Mouse (Mus musculus) heart, postnatal 25 days (tissue): ENCODE results near the gene Proca1. TPM values are rescaled to one million over a fixed set of nuclear protein-coding genes. Genes with fewer than 3 reads are reported as not detected.

ENCODE experiments used
- DNase-seq: peaks from one replicate; pipeline ENCODE4 v3.0.0; 2022; ENCODE audit warnings: low spot score
- intact Hi-C: fragments of 180-260 bp; cut with DNase I; formaldehyde crosslinking; loops from one replicate; pipeline ENCODE4 v1.15.1; 2025
- total RNA-seq, 2 experiments: library from RNA; stranded (reverse); gene quantifications; 2 replicates each; pipeline ENCODE4 v1.2.3; 2021

Gene Proca1
- total RNA-seq: 1 to 10 TPM in 1 of 2 experiments, under 1 TPM in 1; 0.31 to 1.1 TPM

DNA sequence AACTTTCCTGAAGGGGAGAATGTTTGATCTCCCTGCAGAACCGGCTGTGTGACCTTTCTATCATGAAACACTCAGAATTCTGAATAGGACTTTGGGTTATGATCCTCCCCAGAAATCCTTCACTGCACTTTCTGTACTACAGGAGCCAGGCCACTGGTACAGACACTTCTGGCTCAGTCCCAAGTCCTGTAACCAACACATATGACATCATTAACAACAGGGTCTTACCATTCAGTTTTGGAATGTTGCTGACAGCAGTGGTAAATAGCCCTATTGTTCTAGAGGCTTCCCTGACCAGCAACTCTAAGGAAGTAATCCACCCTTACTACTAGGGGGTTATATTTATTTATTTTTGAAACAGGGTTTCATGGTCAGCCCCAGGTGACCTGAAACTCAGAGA lies at the start of gene Proca1:
Gene Proca1, plus strand, starts transcription at position 280 of the 400 bp plus-strand sequence.
- no peak for DNase-seq
- intact Hi-C loops: no loop called here

DNA sequence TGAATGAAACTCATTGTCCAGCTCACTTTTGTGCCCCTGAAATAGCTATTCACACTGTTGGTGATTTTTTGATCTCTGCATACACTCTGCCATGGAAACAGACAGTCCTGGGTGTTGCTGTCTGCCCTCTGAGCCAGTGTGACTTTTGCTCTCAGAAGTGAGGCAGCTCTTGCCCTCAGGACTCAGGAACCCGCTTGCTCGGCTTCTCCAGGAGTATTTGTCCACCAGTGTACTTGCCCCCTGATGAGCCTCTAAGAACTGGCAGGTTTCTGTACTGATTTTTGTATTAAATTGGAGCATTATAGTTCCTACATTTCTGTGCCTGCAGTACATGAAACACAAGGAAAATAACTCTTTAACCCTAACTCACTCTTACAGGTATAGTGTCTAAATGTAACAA lies 49.7 kb upstream of the Proca1 start:
- no peak for DNase-seq
- intact Hi-C loops: no loop called here

DNA sequence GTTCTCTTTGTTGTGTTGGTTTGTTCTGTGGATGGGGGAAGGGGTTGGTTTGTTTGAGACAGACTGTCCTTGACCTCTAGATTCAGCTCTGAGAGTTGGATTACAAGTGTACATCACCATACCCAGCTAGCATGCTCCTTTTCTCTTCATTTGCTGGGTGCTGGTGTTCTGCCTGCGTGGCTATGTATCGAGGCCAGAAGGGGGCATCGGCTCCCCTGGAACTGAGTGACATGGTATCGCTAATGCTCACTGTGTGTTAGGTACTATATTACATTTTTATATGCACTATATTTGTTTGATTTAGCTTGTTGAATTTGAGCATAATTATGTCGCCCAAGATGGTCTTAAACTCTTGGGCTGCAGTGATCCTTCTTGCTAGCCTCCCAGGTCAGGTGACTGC lies 47.0 kb upstream of the Proca1 start:
- intact Hi-C loops: no loop called here
- DNase-seq: no peak

DNA sequence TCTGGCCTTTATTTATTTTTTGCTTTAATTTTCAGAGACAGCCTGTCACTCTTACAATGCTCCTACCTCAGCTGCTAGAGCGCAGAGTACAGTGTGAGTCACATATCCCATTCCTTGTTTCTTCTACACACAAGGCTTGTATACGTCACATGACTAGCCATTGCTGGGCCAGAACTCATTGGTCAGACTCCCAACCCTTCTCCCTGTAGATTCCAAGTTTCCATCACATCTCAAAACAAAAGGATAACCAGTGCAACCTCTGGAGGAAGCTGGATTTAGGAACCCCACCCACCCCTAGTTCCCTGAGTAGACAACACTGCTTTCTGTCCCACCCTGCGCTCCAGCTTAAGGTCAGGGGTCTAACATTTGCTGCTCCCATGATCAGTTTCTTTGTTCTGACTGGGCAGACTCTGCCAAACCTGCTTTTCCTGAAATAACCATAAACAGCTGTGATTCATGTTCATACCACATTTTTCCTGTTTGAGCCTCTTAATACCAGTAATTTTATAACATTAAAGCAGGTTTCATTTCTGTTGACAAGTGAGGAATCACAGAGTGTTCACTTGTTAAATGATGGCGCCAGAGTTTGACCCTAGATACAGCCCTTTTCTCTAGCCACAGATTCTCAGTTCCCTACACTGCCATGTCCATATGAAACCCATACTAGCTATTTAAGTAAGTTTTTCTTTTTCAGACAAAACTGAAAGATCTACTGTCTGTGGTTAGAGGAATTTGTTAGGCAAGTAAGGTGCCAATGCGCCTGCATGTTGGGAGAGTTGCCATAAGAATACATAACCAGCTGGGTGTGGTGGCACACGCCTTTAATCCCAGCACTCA lies 46.3 kb upstream of the Proca1 start:
- intact Hi-C loops: no loop called here
- DNase-seq: peak; percentile 34

DNA sequence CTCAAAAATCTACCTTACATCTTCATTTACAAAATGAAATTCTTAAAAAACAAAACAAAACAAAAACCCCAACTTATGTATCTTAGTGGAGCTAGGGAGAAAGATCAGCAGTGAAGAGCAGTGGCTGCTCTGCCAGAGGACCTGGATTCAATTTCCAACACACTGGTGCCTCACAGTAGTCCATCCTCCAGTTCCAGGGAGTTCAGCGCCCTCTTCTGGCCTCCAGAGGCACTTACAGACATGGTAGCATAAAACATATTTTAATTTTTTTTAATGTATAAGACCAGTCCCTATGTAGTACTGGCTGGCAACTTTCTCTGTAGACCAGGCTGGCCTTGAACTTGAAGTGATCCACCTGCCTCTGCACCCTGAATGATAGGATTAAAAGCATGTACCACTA lies 42.0 kb upstream of the Proca1 start:
- intact Hi-C loops: no loop called here
- DNase-seq: no peak

DNA sequence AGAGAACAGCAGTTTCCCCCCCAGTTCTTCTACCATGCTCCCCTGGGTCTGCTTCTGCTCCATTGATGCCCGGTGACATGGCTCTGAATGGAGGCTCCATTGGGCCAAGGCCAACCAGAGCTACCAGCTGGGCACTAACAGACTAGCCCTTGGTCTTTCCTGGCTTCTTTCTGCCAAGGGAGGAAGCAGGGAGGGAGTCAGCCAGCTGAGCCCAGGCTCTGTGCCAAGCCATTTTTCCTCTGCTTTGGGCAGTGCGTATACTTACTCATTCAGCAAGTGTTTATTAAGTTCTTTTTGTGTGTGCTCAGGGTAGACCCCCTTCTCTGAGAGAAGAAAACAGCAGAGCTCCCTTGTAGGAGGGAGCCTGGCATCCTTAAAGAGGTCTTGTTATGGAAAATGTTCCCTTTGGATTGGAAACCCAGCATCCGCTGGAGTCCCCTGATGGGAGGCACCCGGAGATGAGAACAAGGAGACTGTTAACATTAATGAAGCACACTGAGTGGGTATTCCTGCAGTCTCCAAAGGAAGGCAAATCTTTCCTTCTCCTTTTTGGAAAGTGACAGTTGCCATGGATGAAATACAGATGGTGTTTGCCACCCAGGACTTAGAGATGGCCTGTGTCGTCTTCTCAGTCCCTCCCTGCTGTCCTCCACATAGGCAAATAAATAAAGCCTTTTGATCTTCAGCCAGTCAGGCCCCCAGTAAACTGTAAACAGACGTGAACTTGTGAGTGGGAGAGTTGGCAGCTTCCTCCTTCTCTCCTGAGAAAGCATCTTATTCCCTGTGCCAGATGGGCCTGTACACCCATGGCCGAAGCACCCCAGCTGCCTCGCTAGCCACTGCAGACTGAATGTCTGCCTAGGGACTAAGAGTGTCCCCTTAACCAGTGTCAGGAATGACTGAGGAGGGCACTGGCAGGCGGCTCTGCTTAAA lies 40.6 kb upstream of the Proca1 start:
- intact Hi-C loops: no loop called here
- peak; percentile 58 for DNase-seq

DNA sequence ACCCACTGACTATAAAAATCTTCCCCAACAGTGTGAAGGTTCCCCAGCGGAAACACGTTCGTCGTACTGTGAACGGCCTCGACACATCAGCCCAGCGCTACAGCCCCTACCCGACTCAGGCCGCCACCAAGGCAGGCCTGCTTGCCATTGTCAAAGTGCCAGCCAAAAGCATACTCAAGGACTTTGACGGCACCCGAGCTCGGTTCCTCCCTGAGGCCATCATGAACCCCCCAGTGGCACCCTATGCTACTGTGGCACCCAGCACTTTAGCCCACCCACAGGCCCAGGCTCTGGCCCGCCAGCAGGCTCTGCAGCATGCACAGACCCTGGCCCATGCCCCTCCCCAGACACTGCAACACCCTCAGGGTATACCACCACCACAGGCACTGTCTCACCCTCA lies 39.4 kb upstream of the Proca1 start:
- intact Hi-C loops: no loop called here

DNA sequence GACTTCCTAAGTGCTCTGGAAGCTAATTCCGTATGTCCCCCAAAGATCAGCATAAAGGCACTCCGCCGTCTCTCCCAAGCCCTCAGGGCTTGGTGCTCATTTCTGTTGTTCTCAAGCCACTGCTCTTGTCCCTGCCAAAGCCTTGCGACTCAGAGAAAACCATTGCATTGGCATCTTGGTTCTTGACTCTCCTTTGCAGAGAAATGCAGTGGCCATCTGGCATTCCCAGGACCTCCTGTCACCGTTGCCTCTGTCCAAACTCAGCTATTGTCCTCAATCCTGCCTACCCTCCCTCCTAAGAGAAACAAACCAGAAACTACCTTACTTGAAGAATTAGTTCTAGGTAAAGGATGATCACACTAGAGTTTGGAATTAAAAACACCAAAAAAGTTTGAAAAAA lies 37.5 kb upstream of the Proca1 start:
- DNase-seq: no peak
- intact Hi-C loops: loop anchor here (5.0 kb wide), 1 partner anchor 73 kb away; the partner anchor contains the start of gene Eral1

More for the DNA sequence above, 39.4 kb upstream of the Proca1 start:
- no peak for DNase-seq

DNA sequence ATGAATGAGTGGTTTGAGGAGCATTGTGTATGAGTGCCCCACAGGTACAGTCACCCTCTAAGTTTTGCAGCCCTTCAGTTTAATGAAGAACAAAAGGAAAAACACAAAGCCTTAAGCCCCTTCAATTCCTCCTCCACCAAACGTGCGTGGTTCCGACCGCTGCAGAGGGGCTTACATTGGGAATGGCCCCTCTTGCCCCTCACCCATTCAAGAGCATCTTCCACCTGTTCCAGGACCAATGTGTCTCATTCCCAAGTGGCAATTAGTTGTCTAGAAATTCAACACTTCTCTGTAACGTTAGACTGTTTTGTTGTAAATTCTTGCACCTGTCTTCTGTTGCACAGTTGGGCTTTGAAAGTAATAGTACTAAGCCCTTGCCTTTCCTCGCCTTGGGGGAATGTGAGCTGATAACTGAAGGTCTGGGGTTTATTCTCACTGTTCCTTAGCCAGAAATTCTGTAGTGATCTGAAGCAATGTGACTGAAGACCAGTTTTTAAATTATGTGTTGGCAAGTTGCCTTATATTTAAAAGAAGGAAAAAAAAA lies 37.0 kb upstream of the Proca1 start:
- DNase-seq: no peak
- intact Hi-C loops: loop anchor here (5.0 kb wide), 1 partner anchor 74 kb away; the partner anchor contains the start of gene Eral1

DNA sequence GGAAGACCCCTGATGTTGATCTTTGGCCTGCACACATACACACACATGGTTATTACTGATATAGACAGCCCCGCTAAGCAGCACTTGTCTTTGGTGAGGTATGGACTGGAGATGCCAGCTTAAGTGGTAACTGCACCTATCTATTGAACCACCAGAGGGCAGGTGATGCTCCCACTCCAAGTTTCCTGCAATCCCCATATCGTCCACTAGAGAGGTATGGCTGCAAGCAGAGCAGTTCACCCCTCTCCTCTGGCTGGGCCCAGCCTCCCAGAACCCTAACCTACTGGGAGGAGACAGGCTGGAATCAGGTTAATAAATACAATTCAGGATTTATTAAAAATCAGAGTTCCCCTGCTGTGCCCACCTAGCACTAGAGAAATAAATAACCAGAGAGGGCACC lies 34.1 kb upstream of the Proca1 start:
- DNase-seq: peak; percentile 56
- intact Hi-C loops: loop anchor here (1.0 to 5.0 kb wide), 2 partner anchors 19 to 77 kb away; partner anchors contain the start of gene Eral1

DNA sequence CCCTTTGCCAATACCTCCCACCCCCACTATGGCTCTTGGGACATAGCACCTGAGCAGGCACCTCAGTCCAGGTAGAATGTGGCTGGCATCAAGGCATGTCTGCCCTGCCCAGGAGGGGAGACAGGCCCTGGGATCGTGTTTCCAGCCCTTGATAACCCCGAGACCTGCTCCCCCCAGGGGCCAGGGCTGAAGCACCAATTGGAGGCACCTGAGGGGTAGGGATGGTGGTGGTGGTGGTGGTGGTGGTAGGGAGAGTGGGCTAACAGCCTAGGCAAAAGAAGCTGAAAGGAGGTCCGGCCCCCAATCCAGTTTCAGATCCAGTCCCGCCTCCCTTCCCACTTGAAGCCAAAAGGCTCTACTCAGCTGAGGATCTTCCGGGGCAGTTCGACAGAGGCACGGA lies 33.6 kb upstream of the Proca1 start:
- no peak for DNase-seq
- intact Hi-C loops: loop anchor here (1.0 to 5.0 kb wide), 2 partner anchors 19 to 77 kb away; partner anchors contain the start of gene Eral1

DNA sequence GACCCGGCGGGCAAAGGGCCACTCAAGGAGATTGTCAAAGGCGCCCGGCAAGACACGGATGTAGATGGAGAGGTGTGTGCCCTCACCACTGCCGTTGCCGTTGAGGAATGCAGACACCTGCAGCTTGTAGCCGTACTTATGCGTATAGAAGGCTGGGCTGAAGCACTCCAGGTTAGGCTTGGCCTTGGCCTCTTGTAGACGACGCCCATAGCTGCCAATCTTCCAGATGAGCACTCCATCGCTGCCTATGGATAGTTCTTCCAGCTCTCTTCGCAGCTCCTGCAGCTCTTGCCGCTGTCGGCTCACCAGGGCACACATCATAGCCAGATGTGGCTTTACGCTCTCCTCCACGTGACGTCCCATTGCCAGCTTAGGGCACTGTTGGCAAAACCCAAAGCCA lies 33.0 kb upstream of the Proca1 start:
- intact Hi-C loops: no loop called here
- no peak for DNase-seq

DNA sequence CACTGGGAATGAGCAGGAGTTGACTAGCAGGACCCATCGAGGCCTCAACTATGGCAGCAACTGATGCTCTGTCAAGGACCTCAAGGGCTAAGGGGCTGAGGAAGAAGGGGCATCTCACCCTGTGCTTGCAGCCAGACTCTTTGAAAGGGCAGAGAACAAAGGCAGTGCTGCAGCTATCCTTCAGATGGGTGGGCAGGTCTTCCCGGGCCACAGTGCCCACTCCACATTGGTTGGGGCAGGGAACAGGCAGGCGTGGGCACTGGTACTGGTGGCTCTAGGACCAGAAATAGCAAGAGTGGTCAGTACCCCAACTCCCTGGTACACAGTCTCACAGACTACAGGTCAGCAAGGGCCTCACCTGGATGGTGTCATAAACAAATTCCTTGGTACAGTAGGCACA lies 32.5 kb upstream of the Proca1 start:
- intact Hi-C loops: no loop called here

DNA sequence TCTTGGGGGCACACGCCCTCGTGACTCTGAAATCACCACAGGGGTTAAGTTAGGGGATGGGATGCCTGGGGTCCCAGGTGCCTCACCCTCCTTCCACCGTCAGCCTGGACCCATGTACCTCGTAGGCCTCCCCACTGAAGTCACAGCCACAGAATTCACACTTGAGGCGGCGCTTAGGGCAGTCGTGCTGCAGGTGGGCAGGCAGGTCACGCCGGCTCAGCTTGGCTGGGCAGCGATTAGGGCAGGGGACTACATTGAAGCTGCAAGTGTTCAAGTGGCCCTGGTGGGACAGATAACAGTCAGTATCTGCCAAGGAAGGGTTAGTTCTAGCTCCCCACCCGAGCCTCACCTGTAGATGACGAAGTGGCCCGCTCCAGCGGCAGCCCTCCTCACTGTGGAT lies 32.0 kb upstream of the Proca1 start:
- no peak for DNase-seq
- intact Hi-C loops: no loop called here

More for the DNA sequence above, 32.5 kb upstream of the Proca1 start:
- no peak for DNase-seq

DNA sequence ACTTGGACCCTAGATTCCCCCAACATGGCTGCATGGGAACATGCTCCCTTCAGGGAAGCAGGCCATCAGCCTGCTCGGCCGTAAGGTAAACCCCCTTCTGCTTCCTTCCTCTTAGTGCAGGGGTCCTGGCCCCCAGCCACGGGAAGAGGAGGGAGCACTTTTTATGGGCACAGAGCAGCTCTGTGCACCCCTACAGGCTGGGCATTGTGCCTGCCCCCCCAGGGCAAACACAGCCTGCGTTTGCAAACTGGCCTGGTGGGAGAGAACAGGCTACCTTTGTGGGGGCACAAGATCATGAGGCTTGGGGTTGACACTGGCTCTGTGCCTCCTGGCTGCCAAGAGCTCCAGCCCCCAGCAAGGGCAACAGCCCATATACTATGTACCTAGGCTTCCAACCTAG lies 31.2 kb upstream of the Proca1 start:
- intact Hi-C loops: no loop called here
- no peak for DNase-seq

DNA sequence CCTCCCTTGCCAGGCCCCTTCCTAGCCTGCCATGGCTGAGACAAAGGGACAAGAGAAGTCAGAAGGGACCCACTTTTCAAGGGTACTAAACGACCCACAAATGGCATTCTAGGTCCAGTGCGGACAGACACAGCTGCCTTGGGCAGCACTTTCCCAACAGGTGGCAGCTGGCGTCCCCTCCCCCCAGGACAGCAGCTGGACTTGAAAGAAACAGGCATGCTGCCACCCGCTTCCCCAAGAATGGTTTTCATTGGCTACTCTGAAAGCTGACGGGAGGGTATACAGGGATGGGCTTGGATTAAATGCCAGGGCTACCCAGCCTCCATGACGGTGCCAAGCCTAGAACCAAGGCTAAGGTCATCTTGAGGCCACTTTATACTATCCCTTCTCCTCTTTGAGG lies 30.7 kb upstream of the Proca1 start:
- DNase-seq: no peak
- intact Hi-C loops: no loop called here

DNA sequence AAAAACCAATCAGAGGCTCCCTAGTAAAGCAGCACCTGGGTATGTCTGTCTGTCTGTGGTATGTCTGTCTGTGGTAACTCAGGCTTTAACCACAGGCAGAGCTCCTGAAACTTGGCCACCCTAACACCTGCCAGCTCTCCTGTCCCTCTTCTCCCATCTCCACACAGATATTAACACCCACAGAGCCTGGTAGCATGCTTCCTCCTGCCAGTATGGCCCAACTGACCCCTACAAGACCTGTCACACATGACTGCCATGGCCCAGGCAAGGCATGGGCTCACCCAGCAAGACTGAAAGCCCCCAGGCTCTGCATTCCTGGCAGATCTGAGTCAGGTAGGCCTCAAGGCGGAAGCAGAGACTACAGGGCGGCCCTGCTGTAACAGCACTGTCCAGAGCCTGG lies 30.1 kb upstream of the Proca1 start:
- intact Hi-C loops: no loop called here
- DNase-seq: no peak

DNA sequence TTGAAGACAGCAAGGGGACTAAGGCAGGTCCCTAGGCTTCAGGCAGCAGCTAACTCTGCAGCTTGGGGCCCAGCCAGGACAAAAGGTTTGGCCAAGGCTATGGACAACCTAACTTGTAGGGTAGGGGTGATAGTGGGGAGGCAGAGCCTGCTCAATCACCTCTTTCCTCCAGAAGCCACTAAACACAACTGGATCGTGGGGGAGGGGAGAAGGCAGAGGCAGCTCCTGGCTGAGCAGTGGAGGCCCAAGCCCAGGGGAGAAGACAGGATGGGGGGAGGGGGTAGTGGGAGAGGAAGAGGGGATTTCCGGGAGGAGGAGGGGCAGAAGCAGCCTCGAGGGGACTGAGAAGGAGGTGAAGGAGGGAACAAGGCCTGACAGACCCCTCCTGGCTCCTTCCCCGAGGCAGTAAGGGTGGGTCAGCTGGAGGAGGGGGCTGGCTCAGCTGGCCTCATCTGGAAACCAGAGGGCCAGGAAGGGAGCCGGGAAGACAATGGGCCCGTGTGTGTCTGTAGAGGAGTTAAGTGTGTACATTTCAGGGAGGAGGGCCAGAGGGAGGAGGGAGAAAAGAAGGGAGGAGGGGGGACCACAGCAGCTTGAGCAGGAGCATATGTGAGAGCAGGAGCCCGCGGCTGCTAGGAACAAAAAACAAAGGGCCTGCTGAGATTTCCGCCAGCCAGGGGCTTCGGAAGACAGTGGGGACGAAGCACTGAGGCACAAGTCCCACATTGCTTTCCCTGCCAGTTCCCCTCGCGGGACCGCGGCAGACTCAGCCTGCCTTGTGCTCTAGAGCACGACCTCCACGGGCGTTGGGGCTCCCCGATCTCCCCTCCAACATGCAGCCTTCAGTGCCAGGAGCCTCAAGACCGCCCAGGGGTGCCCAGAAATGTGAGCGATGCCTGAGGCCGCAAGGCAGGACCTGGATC lies 29.2 kb upstream of the Proca1 start:
- peak; percentile 44 for DNase-seq
- intact Hi-C loops: no loop called here

DNA sequence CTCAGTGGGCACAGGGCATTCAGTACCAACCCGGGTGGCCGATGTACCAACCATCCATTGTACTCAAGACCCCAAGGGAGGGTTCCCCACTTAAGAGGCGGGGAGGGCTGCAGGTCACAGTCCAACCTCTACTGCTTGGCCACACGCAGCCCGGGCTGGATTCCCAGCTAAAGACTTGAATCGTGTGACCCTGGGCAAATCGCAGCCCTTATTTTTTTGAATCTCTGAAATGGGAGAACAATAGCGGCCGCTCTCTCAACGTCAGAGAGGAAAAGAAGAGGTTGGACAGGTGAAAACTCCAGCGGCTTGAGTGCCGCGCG lies 28.6 kb upstream of the Proca1 start:
- no peak for DNase-seq
- intact Hi-C loops: no loop called here
